Mouse (Mus musculus) liver, embryonic 12.5 days (tissue): ENCODE results near the gene Obox6. TPM values are rescaled to one million over a fixed set of nuclear protein-coding genes. Genes with fewer than 3 reads are reported as not detected.

Source experiments
- ATAC-seq: fragments of 200-750 bp; cut with Nextera tagmentation; 2 replicates; pipeline ENCODE4 v1.8.0; 2017; ENCODE audit warnings: moderate number of reproducible peaks, mild to moderate bottlenecking, moderate library complexity
- H3K27ac ChIP-seq: fragments of 300-500 bp; sonication (generic); 2 replicates; pipeline ENCODE4 v1.5.1; 2016; ENCODE audit warnings: mild to moderate bottlenecking
- H3K27me3 ChIP-seq: fragments of 300-500 bp; sonication (generic); replicated peaks from 2 replicates; pipeline ENCODE4 v1.6.1; 2016; ENCODE audit warnings: mild to moderate bottlenecking, moderate library complexity
- H3K36me3 ChIP-seq: fragments of 300-500 bp; sonication (generic); 2 replicates; pipeline ENCODE4 v1.6.1; 2016; ENCODE audit warnings: mild to moderate bottlenecking, moderate library complexity
- H3K4me1 ChIP-seq: fragments of 300-500 bp; sonication (generic); 2 replicates; pipeline ENCODE4 v1.6.1; 2016
- H3K4me2 ChIP-seq: fragments of 300-500 bp; sonication (generic); 2 replicates; pipeline ENCODE4 v1.6.1; 2016; ENCODE audit warnings: mild to moderate bottlenecking, moderate library complexity
- H3K4me3 ChIP-seq: fragments of 300-500 bp; sonication (generic); 2 replicates; pipeline ENCODE4 v1.5.1; 2016; ENCODE audit warnings: mild to moderate bottlenecking, moderate library complexity
- H3K9ac ChIP-seq: fragments of 300-500 bp; sonication (generic); 2 replicates; pipeline ENCODE4 v1.6.1; 2016; ENCODE audit warnings: mild to moderate bottlenecking, moderate library complexity
- H3K9me3 ChIP-seq: fragments of 300-500 bp; sonication (generic); replicated peaks from 2 replicates; pipeline ENCODE4 v1.6.1; 2016; ENCODE audit warnings: mild to moderate bottlenecking, moderate library complexity
- WGBS: fragments of 180-500 bp; shearing (Covaris S2); methylation state at CpG from one replicate; pipeline ENCODE4 v1.1.7; 2016; ENCODE audit not compliant: insufficient replicate concordance; 5-methylcytosine and 5-hydroxymethylcytosine counted together
- polyA plus RNA-seq: library from polyadenylated mRNA; unstranded; fragments of >200 nt; fragmentation: Nextera tagmentation; extraction: Ambion mirVana; gene quantifications from 2 replicates; pipeline ENCODE4 v1.2.1, GENCODE M21; 2016

The Obox6 gene
- not detected in 2 replicates for polyA plus RNA-seq

GRCm38 (mm10) chr7:15839578-15839977 is at the start of gene Obox6:
TSS of gene Obox6 (minus strand) at chr7:15839678.
- Histone ChIP-seq H3K4me3 (no peak within 1 kb of the TSS), H3K27ac (no peak within 1 kb of the TSS), H3K36me3 (no peaks in the 10 kb centered on the region), H3K4me2 (no peak within 1 kb of the TSS), H3K9me3 (peaks cover 18% of the 10 kb centered on the region), H3K4me1 (no peaks in the 10 kb centered on the region), H3K27me3 (no peaks in the 10 kb centered on the region), H3K9ac (no peak within 1 kb of the TSS)
- ATAC-seq = no peak
- 70% methylated on average over 3 of the region's 3 CpGs for WGBS

GRCm38 (mm10) chr7:15884127-15884526 is 44.6 kb upstream of the Obox6 start:
- 74% methylated on average over 2 of the region's 2 CpGs for WGBS
- H3K9ac ChIP-seq = no peak overlapping the region
- H3K4me3 ChIP-seq = no peak overlapping the region
- H3K27me3 ChIP-seq = no peaks in the 10 kb centered on the region
- H3K27ac ChIP-seq = no peak overlapping the region
- no peaks in the 10 kb centered on the region for H3K9me3 ChIP-seq
- no peak for ATAC-seq
- H3K4me2 ChIP-seq = no peak overlapping the region
- H3K4me1 ChIP-seq = no peaks in the 10 kb centered on the region
- no peaks in the 10 kb centered on the region for H3K36me3 ChIP-seq

DNA sequence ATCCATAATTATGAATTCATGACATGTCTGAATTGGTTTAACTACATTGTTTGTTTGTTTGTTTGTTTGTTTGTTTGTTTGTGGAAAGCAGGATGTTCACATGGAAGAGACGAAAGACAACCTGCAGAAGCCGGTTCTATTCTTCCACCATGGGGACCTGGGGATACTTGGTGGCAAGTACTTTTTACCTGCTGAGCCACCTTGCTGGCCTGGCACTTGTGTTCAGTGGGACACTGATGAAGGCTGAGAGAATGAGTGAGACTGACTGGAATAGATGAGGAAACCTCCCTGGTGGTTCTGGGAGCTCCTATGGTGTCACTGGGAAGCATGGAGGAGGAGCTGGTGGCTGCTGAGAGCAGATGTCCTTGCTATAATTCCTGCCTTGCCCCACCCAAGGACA is 42.8 kb upstream of the Obox6 start, which contains the start of gene Crxos:
TSS of gene Crxos (plus strand) at position 301 of the 400 bp plus-strand sequence.
- 71% methylated on average over 2 of the region's 2 CpGs for WGBS
- Histone ChIP-seq H3K36me3 (no peaks in the 10 kb centered on the region), H3K27me3 (no peaks in the 10 kb centered on the region), H3K27ac (no peak within 1 kb of the TSS), H3K4me2 (no peak within 1 kb of the TSS), H3K9me3 (no peaks in the 10 kb centered on the region), H3K4me3 (no peak within 1 kb of the TSS), H3K9ac (no peak within 1 kb of the TSS), H3K4me1 (no peaks in the 10 kb centered on the region)
- no peak for ATAC-seq

GRCm38 (mm10) chr7:15881831-15882230 is 42.4 kb upstream of the Obox6 start:
- H3K36me3 ChIP-seq = no peaks in the 10 kb centered on the region
- no peak overlapping the region for H3K27ac ChIP-seq
- H3K4me1 ChIP-seq = no peaks in the 10 kb centered on the region
- H3K27me3 ChIP-seq = no peaks in the 10 kb centered on the region
- no peak for ATAC-seq
- no peaks in the 10 kb centered on the region for H3K9me3 ChIP-seq
- WGBS = 34% methylated on average over 3 of the region's 3 CpGs
- no peak overlapping the region for H3K9ac ChIP-seq
- no peak overlapping the region for H3K4me2 ChIP-seq
- H3K4me3 ChIP-seq = no peak overlapping the region

DNA sequence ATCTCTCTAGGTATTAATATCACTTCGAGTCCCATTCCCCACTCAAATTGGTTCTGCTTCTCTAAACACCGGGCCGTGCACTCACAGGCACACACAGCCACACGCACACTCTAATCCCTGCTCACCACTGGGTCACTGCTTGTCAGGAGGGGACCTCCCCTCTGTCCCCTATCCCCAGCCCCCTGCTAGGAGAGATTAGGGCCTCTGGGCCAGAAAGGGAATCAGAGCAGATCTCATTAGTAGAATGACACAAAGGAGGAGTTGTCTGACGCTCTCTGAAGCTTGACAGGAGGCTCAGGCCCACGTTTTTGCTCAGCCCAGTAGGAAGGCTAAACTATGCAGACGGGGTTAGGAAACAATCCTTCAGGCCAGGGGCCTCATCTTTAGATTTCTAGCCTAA is 41.9 kb upstream of the Obox6 start:
- H3K27me3 ChIP-seq = no peaks in the 10 kb centered on the region
- no peaks in the 10 kb centered on the region for H3K36me3 ChIP-seq
- H3K9me3 ChIP-seq = no peaks in the 10 kb centered on the region
- H3K4me3 ChIP-seq = no peak overlapping the region
- WGBS = 18% methylated on average over 7 of the region's 7 CpGs
- H3K9ac ChIP-seq = no peak overlapping the region
- H3K4me1 ChIP-seq = no peaks in the 10 kb centered on the region
- no peak overlapping the region for H3K27ac ChIP-seq
- ATAC-seq = no peak
- H3K4me2 ChIP-seq = no peak overlapping the region

- H3K9ac ChIP-seq = no peak within 1 kb of the TSS
- WGBS = 26% methylated on average over 4 of the region's 4 CpGs
- no peaks in the 10 kb centered on the region for H3K36me3 ChIP-seq
- H3K4me1 ChIP-seq = no peaks in the 10 kb centered on the region
- H3K27ac ChIP-seq = no peak within 1 kb of the TSS
- H3K4me3 ChIP-seq = no peak within 1 kb of the TSS
- no peak within 1 kb of the TSS for H3K4me2 ChIP-seq
- no peaks in the 10 kb centered on the region for H3K9me3 ChIP-seq
- H3K27me3 ChIP-seq = no peaks in the 10 kb centered on the region
- ATAC-seq = no peak
These were observed 40.3 kb upstream of the Obox6 start, which contains the start of gene Crx for GRCm38 (mm10) chr7:15879756-15880155. TSS of gene Crx (minus strand) at chr7:15879968.

GRCm38 (mm10) chr7:15864104-15864503 is 24.6 kb upstream of the Obox6 start:
- H3K9me3 ChIP-seq = no peaks in the 10 kb centered on the region
- 58% methylated on average over 4 of the region's 4 CpGs for WGBS
- no peaks in the 10 kb centered on the region for H3K4me1 ChIP-seq
- H3K4me3 ChIP-seq = no peak overlapping the region
- no peak overlapping the region for H3K9ac ChIP-seq
- ATAC-seq = no peak
- no peaks in the 10 kb centered on the region for H3K27me3 ChIP-seq
- H3K36me3 ChIP-seq = no peaks in the 10 kb centered on the region
- H3K4me2 ChIP-seq = no peak overlapping the region
- no peak overlapping the region for H3K27ac ChIP-seq

GRCm38 (mm10) chr7:15859657-15860056 is 20.2 kb upstream of the Obox6 start:
- Histone ChIP-seq H3K36me3 (no peaks in the 10 kb centered on the region), H3K27ac (no peak overlapping the region), H3K4me3 (no peak overlapping the region), H3K4me1 (no peaks in the 10 kb centered on the region), H3K4me2 (no peak overlapping the region), H3K27me3 (no peaks in the 10 kb centered on the region), H3K9ac (no peak overlapping the region), H3K9me3 (no peaks in the 10 kb centered on the region; the same call in 1 of the 2 replicates)
- 27% methylated on average over 2 of the region's 2 CpGs for WGBS
- ATAC-seq = no peak

Other genes starting within 250 kb of the Obox6 start
- gene Obox3, start 199.8 kb downstream of the Obox6 start, polyA plus RNA-seq = not detected in 2 replicates
- gene Obox5, start 89.5 kb downstream of the Obox6 start, polyA plus RNA-seq = not detected in 2 replicates
- gene Crx, start 40.3 kb upstream of the Obox6 start, polyA plus RNA-seq = not detected in 2 replicates
- not detected in 2 replicates for gene Crxos, start 42.9 kb upstream of the Obox6 start, polyA plus RNA-seq
- gene Selenow, start 82.7 kb upstream of the Obox6 start, polyA plus RNA-seq = 445 and 464 TPM in 2 replicates
- 130 and 143 TPM in 2 replicates for gene Nop53, start 106.4 kb upstream of the Obox6 start, polyA plus RNA-seq
- 6.5 and 7.8 TPM in 2 replicates for gene Ehd2, start 127.9 kb upstream of the Obox6 start, polyA plus RNA-seq
- gene Bicra, start 208.2 kb upstream of the Obox6 start, polyA plus RNA-seq = 2.9 and 3.3 TPM in 2 replicates
- gene Zfp541, start 222.1 kb upstream of the Obox6 start, polyA plus RNA-seq = not detected in 2 replicates